Mouse (Mus musculus) ovary, adult 10 weeks (tissue): ENCODE data around the gene Dmgdh. TPM values are rescaled to one million over a fixed set of nuclear protein-coding genes. Genes with fewer than 3 reads are reported as not detected.

Experiments
- polyA plus RNA-seq: library from polyadenylated mRNA; stranded (reverse); fragments of 350-450 nt; fragmentation: Illumina TruSeq; extraction: RNeasy Lipid Tissue Mini Kit (QIAGEN cat#74804); gene quantifications from one replicate; pipeline ENCODE4 v1.2.3, GENCODE M21; 2014

Gene Dmgdh
- 0.20 TPM for polyA plus RNA-seq

GRCm38 (mm10) chr13:93674131-93674561 is at the start of gene Dmgdh, which contains the start of gene Bhmt2:
Gene Dmgdh (plus strand): TSS chr13:93674433.
Gene Bhmt2 (minus strand): TSS chr13:93674302.

GRCm38 (mm10) chr13:93637282-93638245 is 36.7 kb upstream of the Dmgdh start, which contains the start of gene Bhmt:
Gene Bhmt (minus strand): TSS chr13:93637961.

GRCm38 (mm10) chr13:93771588-93772278 is 97.5 kb downstream of the Dmgdh start, which contains the start of gene Arsb:
Gene Arsb (plus strand): TSS chr13:93771630.

Other genes starting within 250 kb of the Dmgdh start
- gene Jmy, start 174.6 kb upstream of the Dmgdh start, polyA plus RNA-seq = 145 TPM
- gene Bhmt, start 36.5 kb upstream of the Dmgdh start, polyA plus RNA-seq = 1.5 TPM
- not detected for gene Bhmt2, start 131 bp upstream of the Dmgdh start, polyA plus RNA-seq
- 69.3 TPM for gene Arsb, start 97.2 kb downstream of the Dmgdh start, polyA plus RNA-seq